Mouse (Mus musculus): Measurements from ENCODE around the gene Fam163a. TPM values are rescaled to one million over a fixed set of nuclear protein-coding genes. Genes with fewer than 3 reads are reported as not detected.

Gene Fam163a
- total and polyA plus RNA-seq, 2 experiments: 0.02 TPM; not detected in 1

DNA sequence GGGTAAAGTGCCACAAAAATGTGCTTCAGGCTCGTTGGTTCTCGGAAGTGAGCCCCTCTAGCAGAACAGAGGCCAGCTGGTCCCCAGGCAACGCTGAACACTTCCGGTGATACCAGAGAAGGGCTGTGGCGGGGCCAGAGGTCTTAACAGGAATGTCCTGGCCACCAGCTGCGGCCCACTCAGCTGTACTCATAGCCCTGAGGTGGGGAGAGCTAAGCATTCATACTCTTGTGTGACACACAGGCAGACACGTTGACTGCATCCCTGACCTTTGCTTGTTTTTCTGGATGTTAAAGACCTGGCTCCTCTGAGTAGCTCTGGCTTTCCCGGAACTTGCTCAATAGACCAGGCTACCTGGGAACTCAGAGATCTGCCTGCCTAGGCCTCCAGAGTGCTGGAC lies 130.3 kb downstream of the Fam163a start:
- H3K4me1 ChIP-seq (ENCODE audit: control insufficient read depth, insufficient read depth, low read length): peaks cover 23% of the 10 kb centered on the region
- peak; percentile 76 for DNase-seq (ENCODE audit: extremely low read depth, low read depth, low spot score)
- no peak for TF ChIP-seq POLR2A (IDR thresholded peaks at IDR 0.05; ENCODE audit: extremely low read depth, insufficient read depth, low read length)
- TF ChIP-seq CTCF (IDR thresholded peaks at IDR 0.05; ENCODE audit: low read depth, low read length): no peak
- H3K4me3 ChIP-seq (ENCODE audit: insufficient read depth, low read depth, low read length): no peak overlapping the region
- no peaks in the 10 kb centered on the region for H3K79me2 ChIP-seq (ENCODE audit: control insufficient read depth, insufficient read depth, low read length)
- H3K27ac ChIP-seq (replicated peaks; ENCODE audit: insufficient read depth, low read depth, low read length): peak overlapping the region; percentile 93
- H3K9ac ChIP-seq (ENCODE audit: low read depth, low read length): peak overlapping the region; percentile 45; the same call in 1 of the 2 replicates
- H3K27me3 ChIP-seq (ENCODE audit: control insufficient read depth, insufficient read depth, low read length): no peaks in the 10 kb centered on the region
- 41% methylated on average over 8 of the region's 8 CpGs for WGBS
- no peaks in the 10 kb centered on the region for H3K36me3 ChIP-seq (ENCODE audit: control insufficient read depth, insufficient read depth, low read length)

- DNase-seq (ENCODE audit: extremely low read depth, low read depth, low spot score): peak; percentile 93
- Histone ChIP-seq H3K4me3 (ENCODE audit: insufficient read depth, low read depth, low read length) (no peak overlapping the region), H3K27me3 (ENCODE audit: control insufficient read depth, insufficient read depth, low read length) (no peaks in the 10 kb centered on the region), H3K36me3 (ENCODE audit: control insufficient read depth, insufficient read depth, low read length) (no peaks in the 10 kb centered on the region), H3K79me2 (ENCODE audit: control insufficient read depth, insufficient read depth, low read length) (no peaks in the 10 kb centered on the region), H3K9ac (ENCODE audit: low read depth, low read length) (peak overlapping the region; percentile 30), H3K4me1 (ENCODE audit: control insufficient read depth, insufficient read depth, low read length) (peaks cover 23% of the 10 kb centered on the region), H3K27ac (replicated peaks; ENCODE audit: insufficient read depth, low read depth, low read length) (peak overlapping the region; percentile 93)
- TF ChIP-seq CTCF (IDR thresholded peaks at IDR 0.05; ENCODE audit: low read depth, low read length) (no peak), POLR2A (IDR thresholded peaks at IDR 0.05; ENCODE audit: extremely low read depth, insufficient read depth, low read length) (peak; percentile 27; the same call in 1 of the 2 replicates)
- 28% methylated on average over 15 of the region's 15 CpGs for WGBS
Measured at GRCm38 (mm10) chr1:156073169-156073821, 131.5 kb downstream of the Fam163a start.

DNA sequence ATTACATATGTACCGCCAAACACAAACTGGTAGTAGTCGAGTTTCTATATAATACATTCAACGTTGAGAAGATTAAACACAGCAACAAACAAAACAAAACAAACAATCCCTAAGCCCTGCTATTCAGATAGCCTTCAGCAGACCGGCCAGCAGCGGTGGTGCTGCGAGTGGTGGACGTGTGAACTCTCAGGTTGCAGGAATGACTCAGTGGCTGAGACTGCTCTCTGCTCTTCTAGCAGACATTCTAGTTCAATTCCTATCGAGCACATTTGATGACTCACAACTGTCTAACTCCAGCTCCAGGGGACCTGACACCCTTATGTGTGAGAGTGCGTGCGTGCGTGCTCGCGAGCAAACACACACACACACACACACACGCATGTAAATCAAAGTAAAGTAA lies 134.7 kb downstream of the Fam163a start:
- Histone ChIP-seq H3K4me1 (ENCODE audit: control insufficient read depth, insufficient read depth, low read length) (peaks cover 23% of the 10 kb centered on the region), H3K27me3 (ENCODE audit: control insufficient read depth, insufficient read depth, low read length) (no peaks in the 10 kb centered on the region), H3K9ac (ENCODE audit: low read depth, low read length) (no peak overlapping the region), H3K27ac (replicated peaks; ENCODE audit: insufficient read depth, low read depth, low read length) (no peak overlapping the region), H3K36me3 (ENCODE audit: control insufficient read depth, insufficient read depth, low read length) (peaks cover 9% of the 10 kb centered on the region), H3K4me3 (ENCODE audit: insufficient read depth, low read depth, low read length) (no peak overlapping the region), H3K79me2 (ENCODE audit: control insufficient read depth, insufficient read depth, low read length) (no peaks in the 10 kb centered on the region)
- no peak for DNase-seq (ENCODE audit: extremely low read depth, low read depth, low spot score)
- TF ChIP-seq POLR2A (IDR thresholded peaks at IDR 0.05; ENCODE audit: extremely low read depth, insufficient read depth, low read length): no peak
- 79% methylated on average over 14 of the region's 14 CpGs for WGBS

DNA sequence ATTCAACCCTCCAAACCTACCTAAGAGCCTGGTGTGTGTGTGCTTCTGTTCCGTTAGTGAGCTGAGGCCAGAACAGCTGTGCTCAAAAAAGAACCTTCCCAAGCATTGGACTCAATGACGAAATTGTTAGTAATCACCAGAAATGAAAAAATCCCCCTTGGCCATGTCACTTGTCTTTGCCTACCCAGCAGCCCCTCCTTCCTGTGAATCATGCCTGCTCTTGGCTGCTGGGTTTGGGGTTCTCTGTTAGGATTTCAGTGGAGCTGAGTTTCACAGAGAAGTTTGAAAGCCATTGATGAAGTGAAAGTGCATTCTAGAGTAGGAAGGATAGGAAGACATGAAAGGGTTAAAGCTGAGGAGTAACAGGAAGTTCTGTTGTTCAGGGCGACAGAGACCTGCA lies 138.7 kb downstream of the Fam163a start:
- TF ChIP-seq CTCF (IDR thresholded peaks at IDR 0.05; ENCODE audit: low read depth, low read length): no peak
- TF ChIP-seq POLR2A (IDR thresholded peaks at IDR 0.05; ENCODE audit: extremely low read depth, insufficient read depth, low read length): no peak
- Histone ChIP-seq H3K79me2 (ENCODE audit: control insufficient read depth, insufficient read depth, low read length) (no peaks in the 10 kb centered on the region), H3K9ac (ENCODE audit: low read depth, low read length) (no peak overlapping the region), H3K27me3 (ENCODE audit: control insufficient read depth, insufficient read depth, low read length) (no peaks in the 10 kb centered on the region), H3K4me1 (ENCODE audit: control insufficient read depth, insufficient read depth, low read length) (no peaks in the 10 kb centered on the region), H3K27ac (replicated peaks; ENCODE audit: insufficient read depth, low read depth, low read length) (no peak overlapping the region; the same call in 1 of the 2 replicates), H3K36me3 (ENCODE audit: control insufficient read depth, insufficient read depth, low read length) (peaks cover 38% of the 10 kb centered on the region), H3K4me3 (ENCODE audit: insufficient read depth, low read depth, low read length) (no peak overlapping the region)
- no peak for DNase-seq (ENCODE audit: extremely low read depth, low read depth, low spot score)
- 51% methylated on average over 3 of the region's 3 CpGs for WGBS

GRCm38 (mm10) chr1:156062193-156062592 lies 142.6 kb downstream of the Fam163a start:
- Histone ChIP-seq H3K4me3 (ENCODE audit: insufficient read depth, low read depth, low read length) (no peak overlapping the region), H3K4me1 (ENCODE audit: control insufficient read depth, insufficient read depth, low read length) (peaks cover 2% of the 10 kb centered on the region; the same call in 1 of the 2 replicates), H3K27ac (replicated peaks; ENCODE audit: insufficient read depth, low read depth, low read length) (no peak overlapping the region), H3K27me3 (ENCODE audit: control insufficient read depth, insufficient read depth, low read length) (no peaks in the 10 kb centered on the region), H3K79me2 (ENCODE audit: control insufficient read depth, insufficient read depth, low read length) (no peaks in the 10 kb centered on the region; the same call in 1 of the 2 replicates), H3K9ac (ENCODE audit: low read depth, low read length) (no peak overlapping the region), H3K36me3 (ENCODE audit: control insufficient read depth, insufficient read depth, low read length) (peaks cover 51% of the 10 kb centered on the region)
- no peak for DNase-seq (ENCODE audit: extremely low read depth, low read depth, low spot score)
- 39% methylated on average over 4 of the region's 4 CpGs for WGBS
- no peak for TF ChIP-seq CTCF (IDR thresholded peaks at IDR 0.05; ENCODE audit: low read depth, low read length)
- no peak for TF ChIP-seq POLR2A (IDR thresholded peaks at IDR 0.05; ENCODE audit: extremely low read depth, insufficient read depth, low read length)

DNA sequence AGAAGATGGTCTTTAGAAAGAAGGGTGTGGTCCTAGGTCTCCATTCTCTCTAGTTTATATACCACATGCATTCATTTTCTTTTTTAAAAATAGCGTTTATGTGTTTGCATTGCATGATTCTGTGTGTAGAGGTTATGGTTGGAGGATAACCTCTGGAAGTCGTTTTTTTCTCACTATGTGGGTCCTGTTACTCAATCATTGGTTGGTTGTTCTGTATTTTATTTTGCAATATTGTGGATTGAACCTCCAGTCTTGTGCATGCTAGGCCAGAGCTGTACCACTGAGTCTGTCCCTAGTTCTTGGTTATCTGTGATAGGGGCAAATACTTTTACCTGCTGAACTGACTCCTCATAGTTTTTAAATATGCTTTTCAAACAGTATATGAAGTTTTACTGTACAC lies 146.6 kb downstream of the Fam163a start:
- 26% methylated on average over 2 of the region's 2 CpGs for WGBS
- H3K36me3 ChIP-seq (ENCODE audit: control insufficient read depth, insufficient read depth, low read length): peaks cover 63% of the 10 kb centered on the region
- H3K4me3 ChIP-seq (ENCODE audit: insufficient read depth, low read depth, low read length): no peak overlapping the region

More for the DNA sequence above, 146.6 kb downstream of the Fam163a start:
- TF ChIP-seq POLR2A (IDR thresholded peaks at IDR 0.05; ENCODE audit: extremely low read depth, insufficient read depth, low read length) (no peak), CTCF (IDR thresholded peaks at IDR 0.05; ENCODE audit: low read depth, low read length) (no peak)
- peak; percentile 51 for DNase-seq (ENCODE audit: extremely low read depth, low read depth, low spot score)
- no peaks in the 10 kb centered on the region for H3K27me3 ChIP-seq (ENCODE audit: control insufficient read depth, insufficient read depth, low read length)
- peaks cover 9% of the 10 kb centered on the region for H3K4me1 ChIP-seq (ENCODE audit: control insufficient read depth, insufficient read depth, low read length)
- peaks cover 6% of the 10 kb centered on the region; the same call in 1 of the 2 replicates for H3K79me2 ChIP-seq (ENCODE audit: control insufficient read depth, insufficient read depth, low read length)
- H3K9ac ChIP-seq (ENCODE audit: low read depth, low read length): no peak overlapping the region
- H3K27ac ChIP-seq (replicated peaks; ENCODE audit: insufficient read depth, low read depth, low read length): no peak overlapping the region
